Mouse (Mus musculus): ENCODE measurements around the gene Cmtm5. TPM values are rescaled to one million over a fixed set of nuclear protein-coding genes. Genes with fewer than 3 reads are reported as not detected.

Gene Cmtm5
- total and polyA plus RNA-seq, 3 experiments: not detected

GRCm38 (mm10) chr14:54943971-54944370 lies 7.9 kb downstream of the Cmtm5 start:
- H3K9ac ChIP-seq (ENCODE audit: insufficient read depth, low read depth): no peak overlapping the region
- peaks cover 47% of the 10 kb centered on the region for H3K27me3 ChIP-seq (replicated peaks)
- H3K79me2 ChIP-seq (replicated peaks; ENCODE audit: control insufficient read depth, extremely low read depth, insufficient read depth, poor library complexity, severe bottlenecking): no peaks in the 10 kb centered on the region
- no peak overlapping the region for H3K4me3 ChIP-seq (replicated peaks in 1 of 3; ENCODE audit: low read depth in 2 of 3, low read length in 2 of 3, poor library complexity in 1 of 3)
- no peaks in the 10 kb centered on the region for H3K9me3 ChIP-seq (replicated peaks; ENCODE audit: low read length)
- H3K4me2 ChIP-seq (ENCODE audit: insufficient read depth, low read depth, poor library complexity, severe bottlenecking): no peak overlapping the region
- no peak overlapping the region for H3K27ac ChIP-seq (ENCODE audit: insufficient read depth, low read depth)
- TF ChIP-seq BHLHE40 (IDR thresholded peaks at IDR 0.05; ENCODE audit: low read depth, low read length) (no peak), HCFC1 (IDR thresholded peaks at IDR 0.05; ENCODE audit: low read depth, low read length) (no peak), MEF2A (IDR thresholded peaks at IDR 0.05; ENCODE audit: borderline replicate concordance, low read depth, low read length) (no peak), NRF1 (IDR thresholded peaks at IDR 0.05; ENCODE audit: low read depth, low read length) (no peak), MYC (IDR thresholded peaks at IDR 0.05; ENCODE audit: low read depth, low read length) (no peak), TBP (conservative IDR thresholded peaks at IDR 0.05; ENCODE audit: low read depth, low read length) (no peak)
- dilution Hi-C loops (cut with MboI; ENCODE audit: extremely low pct_ligation_motif_present, extremely low pct_unique_long_range_greater_than_20kb, low sequenced_read_pairs): no loop called here
- H3K36me3 ChIP-seq (replicated peaks in 1 of 2; ENCODE audit: control insufficient read depth in 1 of 2, insufficient read depth in 1 of 2, low read length in 1 of 2): no peaks in the 10 kb centered on the region
- H3K4me1 ChIP-seq (ENCODE audit: control insufficient read depth in 1 of 2, insufficient read depth in 2 of 2): peaks cover 7 to 20% of the 10 kb centered on the region in 2 experiments
- in situ Hi-C loops (cut with MboI; ENCODE audit: low pct_ligation_motif_present, low pct_unique_long_range_greater_than_20kb, low sequenced_read_pairs): no loop called here
- no peak for DNase-seq (ENCODE audit: extremely low read depth)

- peaks cover 53% of the 10 kb centered on the region for H3K27me3 ChIP-seq (replicated peaks)
- dilution Hi-C loops (cut with MboI; ENCODE audit: extremely low pct_ligation_motif_present, extremely low pct_unique_long_range_greater_than_20kb, low sequenced_read_pairs): no loop called here
- H3K9ac ChIP-seq (ENCODE audit: insufficient read depth, low read depth): no peak overlapping the region
- in situ Hi-C loops (cut with MboI; ENCODE audit: low pct_ligation_motif_present, low pct_unique_long_range_greater_than_20kb, low sequenced_read_pairs): no loop called here
- no peak for TF ChIP-seq HCFC1 (IDR thresholded peaks at IDR 0.05; ENCODE audit: low read depth, low read length)
- TF ChIP-seq MEF2A (IDR thresholded peaks at IDR 0.05; ENCODE audit: borderline replicate concordance, low read depth, low read length): no peak
- TF ChIP-seq EP300 (IDR thresholded peaks at IDR 0.05; ENCODE audit: low read length): no peak
- no peak for TF ChIP-seq UBTF (IDR thresholded peaks at IDR 0.05; ENCODE audit: low read depth, low read length)
- no peak for TF ChIP-seq CHD1 (IDR thresholded peaks at IDR 0.05; ENCODE audit: low read depth, low read length)
- TF ChIP-seq PAX5 (IDR thresholded peaks at IDR 0.05; ENCODE audit: low read length): no peak
- TF ChIP-seq KAT2A (IDR thresholded peaks at IDR 0.05; ENCODE audit: insufficient replicate concordance, low read length): no peak
- TF ChIP-seq SMC3 (IDR thresholded peaks at IDR 0.05; ENCODE audit: low read depth, low read length): no peak
- no peak for TF ChIP-seq NELFE (IDR thresholded peaks at IDR 0.05; ENCODE audit: low read depth, low read length)
- TF ChIP-seq E2F4 (IDR thresholded peaks at IDR 0.05; ENCODE audit: insufficient replicate concordance, low read depth, low read length): no peak
- no peak for TF ChIP-seq GABPA (IDR thresholded peaks at IDR 0.05; ENCODE audit: insufficient replicate concordance, low read depth, low read length)
- TF ChIP-seq MYC (IDR thresholded peaks at IDR 0.05; ENCODE audit: low read depth, low read length): no peak
- TF ChIP-seq MXI1 (IDR thresholded peaks at IDR 0.05; ENCODE audit: low read depth, low read length): no peak
- TF ChIP-seq ELF1 (IDR thresholded peaks at IDR 0.05; ENCODE audit: low read depth, low read length): no peak
- TF ChIP-seq ZC3H11A (IDR thresholded peaks at IDR 0.05; ENCODE audit: low read depth, low read length): no peak
- TF ChIP-seq ZKSCAN1 (IDR thresholded peaks at IDR 0.05; ENCODE audit: borderline replicate concordance, low read depth, low read length): no peak
- no peak for DNase-seq (ENCODE audit: extremely low read depth)
- peaks cover 7 to 20% of the 10 kb centered on the region in 2 experiments for H3K4me1 ChIP-seq (ENCODE audit: control insufficient read depth in 1 of 2, insufficient read depth in 2 of 2)
- H3K27ac ChIP-seq (ENCODE audit: insufficient read depth, low read depth): no peak overlapping the region
- H3K79me2 ChIP-seq (replicated peaks; ENCODE audit: control insufficient read depth, extremely low read depth, insufficient read depth, poor library complexity, severe bottlenecking): no peaks in the 10 kb centered on the region
- no peaks in the 10 kb centered on the region for H3K9me3 ChIP-seq (replicated peaks; ENCODE audit: low read length)
- H3K4me2 ChIP-seq (ENCODE audit: insufficient read depth, low read depth, poor library complexity, severe bottlenecking): no peak overlapping the region
- H3K36me3 ChIP-seq (replicated peaks in 1 of 2; ENCODE audit: control insufficient read depth in 1 of 2, insufficient read depth in 1 of 2, low read length in 1 of 2): no peaks in the 10 kb centered on the region
- H3K4me3 ChIP-seq (replicated peaks in 1 of 3; ENCODE audit: low read depth in 2 of 3, low read length in 2 of 3, poor library complexity in 1 of 3): no peak overlapping the region
Observed at GRCm38 (mm10) chr14:54944939-54945338, 8.9 kb downstream of the Cmtm5 start.
